Mouse (Mus musculus) embryo, embryonic 11.5 days (tissue): ENCODE measurements around the gene P2ry2.

Source experiments
- DNase-seq: peaks from one replicate; pipeline ENCODE4 v3.0.0-alpha.2; 2012; ENCODE audit warnings: low read depth, low spot score

The P2ry2 gene

DNA sequence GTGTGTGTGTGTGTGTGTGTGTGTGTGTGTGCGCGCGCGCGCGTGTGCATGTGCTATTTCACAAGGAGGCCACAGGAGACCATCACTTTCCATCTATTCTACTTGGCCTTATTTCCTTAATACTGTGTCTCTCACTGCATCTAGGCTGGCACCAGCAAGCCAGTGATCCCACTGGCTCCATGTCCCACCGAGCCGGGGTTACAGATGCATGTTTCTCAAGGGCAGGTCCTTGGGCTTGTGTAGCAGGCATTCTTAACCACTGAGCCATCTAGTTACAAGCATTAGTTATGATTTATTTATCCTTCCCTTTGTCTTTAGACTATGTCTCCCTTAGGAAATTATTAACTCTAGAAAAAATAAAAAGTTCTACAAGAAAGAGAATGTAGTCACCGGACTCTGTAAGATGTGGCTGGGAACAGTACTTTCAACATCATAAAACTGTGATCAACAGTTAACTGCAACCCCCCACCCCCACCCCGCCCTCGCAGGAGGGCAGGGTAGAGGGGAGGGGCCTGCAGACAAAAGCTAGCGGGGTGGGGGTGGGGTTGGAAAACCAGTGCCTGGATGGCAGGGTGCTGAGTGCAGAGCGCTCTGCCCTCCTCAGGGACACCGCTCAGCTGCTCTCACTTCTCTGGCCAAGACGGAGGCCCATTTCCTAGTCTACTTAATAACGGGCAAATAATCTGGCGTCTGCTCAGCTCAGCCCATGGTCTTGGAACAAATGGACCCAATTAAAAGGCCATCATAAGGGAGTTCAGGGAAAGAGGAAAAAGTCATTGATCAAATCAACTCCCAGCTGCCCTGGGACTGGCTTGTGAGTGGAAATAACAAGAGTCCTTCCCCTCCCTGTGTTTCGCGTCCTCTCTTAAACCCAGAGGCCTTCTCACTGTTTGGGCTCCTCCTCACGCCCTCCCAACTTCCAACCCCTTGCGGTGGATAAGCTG is 27.9 kb downstream of the P2ry2 start:
- peak; percentile 30 for DNase-seq

DNA sequence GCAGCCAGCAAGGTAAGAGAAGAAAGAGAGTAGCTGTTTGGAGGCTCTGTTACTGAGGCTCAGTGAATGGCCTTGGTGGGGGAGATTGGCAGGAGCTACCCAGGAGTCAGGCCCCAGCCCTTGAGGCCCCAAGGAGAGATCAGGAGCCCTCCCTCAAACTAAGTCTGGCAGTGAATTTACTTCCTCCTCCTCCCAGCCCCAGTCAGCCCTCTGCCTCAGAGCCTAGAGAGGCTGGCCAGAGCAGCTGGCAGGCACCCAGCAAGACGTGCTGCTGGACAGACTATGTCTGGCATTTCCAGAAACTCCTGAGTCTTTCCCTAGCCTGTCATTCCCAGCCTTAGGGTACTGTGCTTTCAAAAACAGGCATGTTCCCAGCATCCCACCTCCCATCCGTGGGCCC is 33.5 kb downstream of the P2ry2 start:
- DNase-seq, result no peak

- DNase-seq, result no peak
These were observed 34.5 kb downstream of the P2ry2 start for GRCm38 (mm10) chr7:100978171-100978570.

- DNase-seq, result no peak
These were observed 38.3 kb downstream of the P2ry2 start, which contains the start of gene P2ry6 for GRCm38 (mm10) chr7:100974135-100974903. Gene P2ry6, minus strand, starts transcription at chr7:100974649.

DNA sequence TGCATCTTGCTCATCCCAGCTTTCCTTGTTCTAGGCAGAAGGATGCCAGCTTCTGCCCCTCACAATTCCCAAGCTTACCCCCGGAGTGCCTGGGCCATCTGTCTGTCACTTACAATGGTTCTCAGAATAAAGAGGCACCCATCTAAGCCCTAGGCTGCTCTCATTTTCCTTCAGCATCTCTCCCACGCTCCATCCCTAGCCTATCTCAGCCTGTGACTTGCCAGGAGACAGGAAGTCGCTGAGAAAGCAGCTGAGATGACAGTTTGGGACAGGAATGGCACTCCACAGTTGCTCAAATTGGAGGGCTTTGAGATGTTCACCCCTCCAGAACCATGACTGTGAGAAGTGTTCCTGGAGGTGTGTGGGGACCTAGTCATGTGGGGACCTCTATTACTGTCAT is 39.8 kb downstream of the P2ry2 start:
- no peak for DNase-seq

DNA sequence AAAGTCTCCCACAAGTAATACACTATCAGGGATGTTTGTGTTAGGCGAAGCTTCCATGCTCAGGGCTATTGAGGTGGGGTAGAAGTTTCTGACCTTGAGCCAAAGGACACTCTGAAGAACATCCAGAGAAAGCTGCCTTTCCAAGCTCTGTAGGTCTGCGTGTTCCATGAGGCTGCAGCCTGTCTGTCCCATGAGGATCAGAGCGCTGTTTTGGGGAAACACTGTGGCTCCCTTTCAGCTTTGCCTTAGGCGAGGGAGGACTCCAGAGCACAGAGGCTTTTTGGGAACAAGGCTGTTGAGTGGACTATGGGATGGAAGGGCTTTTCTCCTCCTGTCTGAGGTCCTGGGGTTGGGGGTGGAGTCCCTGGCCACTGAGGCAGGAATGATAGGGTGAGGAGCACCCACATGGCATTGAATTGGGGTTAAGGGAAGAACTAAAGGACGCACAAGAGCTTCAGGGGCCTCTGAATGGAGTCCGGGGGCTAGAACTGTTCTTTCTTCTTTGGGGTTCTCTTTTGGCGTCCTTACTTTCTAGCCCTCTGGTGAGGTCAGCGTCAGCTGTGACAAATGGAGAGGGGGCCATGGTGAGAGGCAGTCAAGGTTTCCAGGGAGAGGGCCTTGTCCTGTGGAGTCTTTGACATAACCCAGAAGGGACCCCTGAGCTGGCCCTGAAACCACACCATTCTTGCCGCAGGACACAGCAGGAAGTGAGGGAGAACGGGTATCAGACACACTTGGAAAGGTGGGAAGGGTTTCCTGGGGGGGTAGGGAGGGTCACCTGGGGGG is 43.6 kb downstream of the P2ry2 start:
- no peak for DNase-seq

- no peak for DNase-seq
These were observed 44.3 kb downstream of the P2ry2 start for GRCm38 (mm10) chr7:100968376-100968775.

GRCm38 (mm10) chr7:100967850-100968249 is 44.8 kb downstream of the P2ry2 start:
- no peak for DNase-seq

DNA sequence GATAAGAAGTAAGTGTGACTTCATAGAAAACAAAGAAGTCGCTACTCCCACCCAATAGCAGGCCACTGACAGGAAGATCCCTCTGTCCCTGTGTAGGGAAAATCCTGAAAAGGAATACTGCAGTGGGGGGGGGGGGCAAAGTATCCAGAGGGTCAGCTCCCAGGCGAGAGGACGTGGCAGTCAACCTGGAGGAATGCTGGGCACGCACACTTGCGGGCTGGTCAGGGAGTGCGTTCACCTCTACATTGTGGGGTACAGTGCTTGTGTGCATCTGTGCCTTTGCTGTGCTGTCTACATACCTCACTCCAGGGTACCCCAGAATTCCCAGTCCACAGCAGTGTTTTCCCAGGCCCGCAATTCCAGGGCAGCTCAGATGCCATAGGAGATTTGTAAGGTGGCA is 46.7 kb downstream of the P2ry2 start:
- no peak for DNase-seq

GRCm38 (mm10) chr7:100965079-100965478 is 47.6 kb downstream of the P2ry2 start:
- DNase-seq, result peak; percentile 22

DNA sequence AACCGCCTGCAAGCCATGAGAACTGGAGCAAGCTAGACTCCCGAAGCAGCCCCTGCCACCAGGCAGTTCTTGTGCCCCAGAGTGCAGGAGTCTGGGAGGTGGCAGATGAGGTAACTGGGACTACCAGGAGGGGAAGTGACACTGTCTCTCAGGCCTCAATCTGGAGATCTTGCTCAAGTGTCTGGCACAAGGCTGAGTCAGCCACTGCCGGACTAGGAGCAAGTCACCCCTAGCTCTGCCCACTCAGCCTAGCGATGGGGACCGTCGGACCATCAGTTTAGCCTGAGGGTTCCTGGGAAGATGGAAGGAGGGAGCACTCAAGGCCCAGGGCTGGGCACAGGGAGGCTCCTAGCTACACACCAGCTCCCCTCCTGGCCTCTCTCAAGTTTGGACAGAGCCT is 48.4 kb downstream of the P2ry2 start:
- DNase-seq, result no peak

GRCm38 (mm10) chr7:100963381-100963780 is 49.3 kb downstream of the P2ry2 start:
- DNase-seq, result no peak

- no peak for DNase-seq
These were observed 51.5 kb downstream of the P2ry2 start for GRCm38 (mm10) chr7:100961146-100961545.

DNA sequence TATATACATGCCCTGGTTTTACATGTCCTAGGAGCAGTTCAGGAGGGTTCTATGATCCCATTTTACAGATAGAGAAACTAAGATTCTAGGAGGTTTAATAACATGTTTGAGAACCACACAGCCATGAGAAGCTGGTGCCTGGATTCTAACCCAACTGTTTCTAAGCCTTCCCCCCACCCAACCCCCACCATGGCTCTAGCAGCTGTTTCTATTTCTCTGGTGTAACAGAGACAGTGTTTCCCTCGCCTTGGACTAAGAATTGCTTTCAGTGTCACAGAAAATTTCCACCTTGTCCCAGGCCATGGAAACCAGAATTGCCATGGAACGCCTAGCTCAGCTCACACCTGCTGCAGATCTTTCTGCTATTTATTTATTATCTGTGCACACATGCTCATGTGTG is 52.2 kb downstream of the P2ry2 start:
- no peak for DNase-seq

DNA sequence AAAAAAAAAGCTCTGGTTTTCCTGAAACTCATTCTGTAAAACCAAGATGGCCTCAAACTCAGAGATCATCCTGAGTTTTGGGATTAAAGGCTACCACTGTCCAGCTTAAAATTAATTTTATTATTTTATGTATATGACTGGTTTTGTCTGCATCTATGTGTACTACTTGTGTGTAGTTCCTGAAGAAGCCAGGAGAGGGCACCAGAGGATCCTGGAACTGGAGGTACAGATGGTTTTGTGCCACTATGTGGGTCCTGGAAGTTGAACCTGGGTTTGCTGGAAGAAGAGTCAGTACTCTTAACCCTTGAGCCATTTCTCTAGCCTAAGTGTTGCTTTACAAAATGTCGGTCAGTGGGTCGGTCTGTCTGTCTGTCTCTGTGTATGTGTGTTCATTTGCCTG is 54.2 kb downstream of the P2ry2 start:
- DNase-seq, result peak; percentile 19

DNA sequence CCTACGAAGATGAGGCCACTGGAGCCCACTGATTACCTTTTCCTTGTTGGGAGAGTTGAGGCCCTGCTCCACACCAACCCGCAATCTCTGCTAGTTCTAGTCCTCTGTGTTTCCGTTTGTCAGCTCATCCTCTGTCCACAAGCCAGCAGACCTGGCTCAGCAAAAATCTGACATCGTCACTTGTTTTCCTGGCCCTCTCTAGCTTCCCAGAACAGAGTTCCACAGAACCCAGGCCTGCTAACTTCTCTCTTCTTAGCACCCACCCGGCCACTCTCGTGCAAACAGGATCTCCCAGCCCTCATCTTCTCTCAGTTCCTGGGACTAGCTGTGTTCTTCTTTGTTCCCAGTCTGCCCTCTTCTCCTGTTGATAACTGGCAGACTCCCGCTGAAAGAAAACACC is 60.0 kb downstream of the P2ry2 start:
- DNase-seq, result no peak

DNA sequence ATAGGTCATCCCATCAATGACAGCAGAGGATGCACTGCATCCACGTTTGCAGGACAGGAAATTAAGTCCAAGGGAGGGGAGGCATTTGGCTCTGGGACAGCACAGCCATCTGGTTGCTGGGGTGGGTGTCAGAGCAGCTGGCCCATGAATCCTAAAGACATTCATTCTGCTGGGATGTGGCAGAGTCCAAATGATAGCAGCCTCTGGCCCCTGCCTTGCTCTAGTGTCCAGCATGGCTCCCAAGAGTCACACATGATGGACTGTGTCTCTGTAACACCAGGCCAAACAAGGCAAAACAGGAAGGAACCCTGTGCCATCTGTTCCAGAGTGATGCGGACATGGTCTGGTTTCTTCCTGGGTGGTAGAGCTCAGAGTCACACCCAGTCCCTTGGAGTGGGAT is 60.8 kb downstream of the P2ry2 start:
- DNase-seq, result no peak

DNA sequence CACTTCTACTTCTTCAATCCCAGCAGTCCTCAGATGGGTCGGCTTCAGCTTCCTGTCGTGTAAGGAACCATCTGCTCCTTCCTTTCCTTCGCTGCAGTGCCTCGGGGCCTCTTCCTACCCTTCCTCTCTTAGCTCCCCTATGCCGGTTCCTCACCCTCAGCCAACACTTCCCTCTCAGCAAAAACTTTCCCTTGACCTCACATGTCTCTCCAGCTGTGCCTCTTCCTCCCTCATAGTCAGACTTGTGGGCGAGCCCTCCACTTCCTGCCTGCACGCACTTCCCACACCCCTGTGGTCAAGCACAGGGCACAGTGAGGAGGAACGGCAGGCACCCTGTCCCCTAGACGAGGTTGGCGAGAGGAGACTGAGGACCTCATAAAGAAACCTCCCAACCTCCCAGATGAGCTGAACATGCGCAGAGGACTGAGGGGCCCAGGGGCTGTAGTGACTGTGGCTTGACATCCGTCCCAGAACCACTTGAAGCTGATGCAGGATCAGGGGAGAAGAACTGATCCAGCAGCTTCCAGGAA is 62.1 kb downstream of the P2ry2 start:
- DNase-seq, result no peak

DNA sequence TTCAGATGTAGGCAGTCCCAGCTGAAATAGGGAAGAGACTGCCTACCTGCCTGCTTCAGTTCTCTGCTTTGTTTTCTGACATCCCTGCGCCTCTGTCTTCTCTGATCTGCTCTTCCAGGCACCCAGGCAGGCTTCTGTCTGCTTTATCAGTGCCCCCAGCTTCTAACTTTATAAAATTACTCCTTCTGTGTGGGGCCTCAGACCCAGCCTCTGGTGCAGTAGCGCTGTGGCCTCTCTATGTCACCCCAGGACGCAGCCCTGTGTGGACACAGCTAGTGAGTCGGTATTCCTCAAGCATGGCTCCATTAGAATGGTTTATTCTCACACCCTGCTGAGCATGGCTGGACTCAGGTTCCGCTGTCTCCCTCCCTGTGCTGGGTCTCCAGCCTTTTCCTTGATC is 62.6 kb downstream of the P2ry2 start:
- no peak for DNase-seq
